In genomic region chr3:99938611-99939286, GRCm38 (mm10) we compare ENCODE assay signal across 8 mouse cellular contexts. TPM values are rescaled to one million over a fixed set of nuclear protein-coding genes. Genes with fewer than 3 reads are reported as not detected.
DNase-seq lines count a peak whose midpoint lies in the region.

No protein-coding gene starts in this region.

- peak; percentile 40 to 58 for DNase-seq in heart, postnatal 14 days
- no peak for DNase-seq in heart, adult 9 months (ENCODE audit: low spot score in 2 of 2)
- DNase-seq in adrenal gland, adult (ENCODE audit: inconsistent age in 2 of 2, low spot score in 1 of 2) = peak; percentile 25 to 78
- DNase-seq in embryo, embryonic 10 days (ENCODE audit: low spot score) = peak; percentile 82
- peak; percentile 30 to 50 for DNase-seq in gastrocnemius, postnatal 4 days (ENCODE audit: low spot score in 2 of 2)
- DNase-seq in layer of hippocampus, adult 9-11 months = peak; percentile 13
- DNase-seq in mesoderm, embryonic 11.5 days (ENCODE audit: low read depth, low spot score) = peak; percentile 74
- peak; percentile 42 for DNase-seq in telencephalon, adult 2 months (ENCODE audit: low read depth, low spot score)

- intact Hi-C loops in heart, postnatal 14 days (cut with DNase I) = loop anchor here (2.0 to 5.0 kb wide), 2 partner anchors 704 to 1041 kb away; no protein-coding TSS in a partner anchor

RNA-seq across cellular contexts. Expression of gene Spag17, which starts 53.5 kb away (rescaled TPM):
- total RNA-seq in heart, postnatal 14 days (2021) = under 1 TPM in 1 of 2 experiments, not detected in 1; 0.38 TPM
- under 1 TPM; 0.05 to 0.18 TPM for total RNA-seq in gastrocnemius, postnatal 4 days (2021)

Comparison
In these comparisons a context has a peak if more than half of its experiments do, and no peak if none do; other contexts are left out.
1. DNase-seq: peak in heart, postnatal 14 days (2 of 2), adrenal gland, adult (2 of 2), embryo, embryonic 10 days (single experiment), gastrocnemius, postnatal 4 days (2 of 2), layer of hippocampus, adult 9-11 months (single experiment), mesoderm, embryonic 11.5 days (single experiment) and telencephalon, adult 2 months (single experiment); none in heart, adult 9 months (0 of 2).